In genomic region chr7:100400899-100401539, GRCm38 (mm10) we compare ENCODE assay signal across 24 mouse cellular contexts. TPM values are rescaled to one million over a fixed set of nuclear protein-coding genes. Genes with fewer than 3 reads are reported as not detected.
DNase-seq lines count a peak whose midpoint lies in the region; ATAC-seq and TF ChIP-seq lines count a peak whose summit lies in the region.
"Had no signal": no experiment of that assay in that cellular context is flagged by ENCODE, and none has a peak within 500 bp of the region (broad histone marks: within the 10 kb centered on the region; RNA-seq: fewer than 3 reads in every experiment).

No protein-coding gene starts in this region.

- DNase-seq in heart, adult 11 months, result peak; percentile 7
- DNase-seq in heart, postnatal 25 days (ENCODE audit: low spot score), result no peak
- peak; percentile 56 for DNase-seq in kidney, adult 9 months
- no peak for DNase-seq in kidney, adult 11 months
- DNase-seq in lung, adult 18-20 months, result no peak
- DNase-seq in heart, embryonic 10.5 days (ENCODE audit: low spot score), result no peak
- DNase-seq: adrenal gland, adult 8-10 months; adrenal gland, postnatal 25 days; cerebellum, adult 18-20 months; cerebellum, adult 9-10 months; cerebellum, postnatal 14 days; gastrocnemius, adult 2 months; gastrocnemius, postnatal 14 days; heart, adult 18-20 months; heart, postnatal 14 days had no signal

- H3K9ac ChIP-seq in intestine, embryonic 16.5 days (ENCODE audit: low read depth, low read length), result no peak overlapping the region
- H3K9ac ChIP-seq: forebrain, embryonic 13.5 days; heart, embryonic 13.5 days; hindbrain, embryonic 12.5 days; hindbrain, embryonic 15.5 days had no signal

- WGBS in intestine, embryonic 16.5 days, result 24% methylated on average over 4 of the region's 4 CpGs
- 24% methylated on average over 4 of the region's 4 CpGs for WGBS in small intestine, adult 2 months
- WGBS in heart, embryonic 10.5 days, result 64% methylated on average over 4 of the region's 4 CpGs

- no peak for TF ChIP-seq CTCF in small intestine, adult 2 months (IDR thresholded peaks at IDR 0.05; ENCODE audit: extremely low read depth, insufficient read length, insufficient replicate concordance, low read depth, low read length)

- no peak for TF ChIP-seq POLR2A in small intestine, adult 2 months (IDR thresholded peaks at IDR 0.05; ENCODE audit: low read depth, low read length)

- H3K4me2 ChIP-seq in intestine, embryonic 16.5 days (ENCODE audit: low read depth, low read length), result no peak overlapping the region
- H3K4me2 ChIP-seq: forebrain, embryonic 13.5 days; heart, embryonic 13.5 days; hindbrain, embryonic 12.5 days; hindbrain, embryonic 15.5 days had no signal

- H3K27me3 ChIP-seq in intestine, embryonic 16.5 days (replicated peaks; ENCODE audit: control insufficient read depth, insufficient read depth, low read length), result no peaks in the 10 kb centered on the region
- no peaks in the 10 kb centered on the region for H3K27me3 ChIP-seq in small intestine, adult 2 months (ENCODE audit: control insufficient read depth, insufficient read depth, low read length)
- no peaks in the 10 kb centered on the region for H3K27me3 ChIP-seq in heart, embryonic 10.5 days (ENCODE audit: insufficient read depth, poor library complexity, severe bottlenecking)
- H3K27me3 ChIP-seq: forebrain, embryonic 13.5 days; heart, embryonic 13.5 days; hindbrain, embryonic 12.5 days; hindbrain, embryonic 15.5 days had no signal

- ATAC-seq in intestine, embryonic 16.5 days, result peak; percentile 87
- ATAC-seq: activated CD4-positive, CD25-positive, alpha-beta regulatory T cell, adult 4 months; forebrain, embryonic 13.5 days; forebrain, embryonic 16.5 days had no signal

- intact Hi-C loops in heart, postnatal 25 days (cut with DNase I), result no loop called here

- no peaks in the 10 kb centered on the region for H3K36me3 ChIP-seq in intestine, embryonic 16.5 days (ENCODE audit: control insufficient read depth, insufficient read depth, low read length)
- peaks cover 17% of the 10 kb centered on the region for H3K36me3 ChIP-seq in small intestine, adult 2 months (ENCODE audit: control insufficient read depth, insufficient read depth, low read length)
- H3K36me3 ChIP-seq in heart, embryonic 10.5 days, result peaks cover 62% of the 10 kb centered on the region

- H3K4me3 ChIP-seq in intestine, embryonic 16.5 days (ENCODE audit: low read length), result no peak overlapping the region
- no peak overlapping the region for H3K4me3 ChIP-seq in small intestine, adult 2 months (ENCODE audit: low read depth, low read length)
- H3K4me3 ChIP-seq in heart, embryonic 10.5 days, result no peak overlapping the region
- H3K4me3 ChIP-seq: forebrain, embryonic 10.5 days; forebrain, embryonic 13.5 days; gastrocnemius, adult 2 months; heart, embryonic 13.5 days; hindbrain, embryonic 12.5 days; hindbrain, embryonic 15.5 days had no signal

- no peaks in the 10 kb centered on the region for H3K9me3 ChIP-seq in intestine, embryonic 16.5 days (ENCODE audit: control insufficient read depth, low read length)
- H3K9me3 ChIP-seq in heart, embryonic 10.5 days, result no peaks in the 10 kb centered on the region
- H3K9me3 ChIP-seq: forebrain, embryonic 10.5 days; forebrain, embryonic 13.5 days; heart, embryonic 13.5 days; hindbrain, embryonic 12.5 days; hindbrain, embryonic 15.5 days had no signal

- 0 out of 2 replicates have a peak overlapping the region, but pooled peaks have one; percentile 4 for H3K27ac ChIP-seq in intestine, embryonic 16.5 days (ENCODE audit: low read length)
- peak overlapping the region; percentile 57; the same call in 1 of the 2 replicates for H3K27ac ChIP-seq in small intestine, adult 2 months (ENCODE audit: insufficient read depth, low read depth, low read length)
- no peak overlapping the region for H3K27ac ChIP-seq in heart, embryonic 10.5 days
- H3K27ac ChIP-seq: forebrain, embryonic 10.5 days; forebrain, embryonic 13.5 days; gastrocnemius, adult 2 months; heart, embryonic 13.5 days; hindbrain, embryonic 12.5 days; hindbrain, embryonic 15.5 days had no signal

- H3K4me1 ChIP-seq in intestine, embryonic 16.5 days (ENCODE audit: control insufficient read depth, insufficient read depth, low read length), result no peaks in the 10 kb centered on the region
- H3K4me1 ChIP-seq in small intestine, adult 2 months (ENCODE audit: control insufficient read depth, insufficient read depth, insufficient read length, low read length), result peaks cover 3% of the 10 kb centered on the region
- peaks cover 8% of the 10 kb centered on the region; the same call in 1 of the 2 replicates for H3K4me1 ChIP-seq in heart, embryonic 10.5 days
- H3K4me1 ChIP-seq: forebrain, embryonic 10.5 days; hindbrain, embryonic 12.5 days; hindbrain, embryonic 15.5 days had no signal

RNA-seq across cellular contexts. Expression of gene Ppme1, which starts 28.9 kb away (rescaled TPM):
- 10 to 100 TPM; 38.3 to 43.4 TPM for total RNA-seq in heart, postnatal 25 days (2021)
- 47.0 and 52.4 TPM in 2 replicates for polyA plus RNA-seq in intestine, embryonic 16.5 days (2015; fragmentation: Nextera tagmentation; extraction: Ambion mirVana)
- polyA plus RNA-seq in small intestine, adult 2 months (2012; rRNA removed), result 35.1 and 45.8 TPM in 2 replicates
- polyA plus RNA-seq in heart, embryonic 10.5 days (2016; fragmentation: Nextera tagmentation; extraction: Ambion mirVana), result 68.2 and 74.8 TPM in 2 replicates

RNA-seq across cellular contexts. Expression of gene C2cd3, which starts 29.0 kb away (rescaled TPM):
- 1 to 10 TPM; 8.0 to 9.9 TPM for total RNA-seq in heart, postnatal 25 days (2021)
- polyA plus RNA-seq in intestine, embryonic 16.5 days (2015; fragmentation: Nextera tagmentation; extraction: Ambion mirVana), result 11.6 and 12.1 TPM in 2 replicates
- polyA plus RNA-seq in small intestine, adult 2 months (2012; rRNA removed), result 6.6 and 10.1 TPM in 2 replicates
- 20.1 and 22.9 TPM in 2 replicates for polyA plus RNA-seq in heart, embryonic 10.5 days (2016; fragmentation: Nextera tagmentation; extraction: Ambion mirVana)

Comparison
In these comparisons a context has a peak if more than half of its experiments do, and no peak if none do; other contexts are left out.
1. DNase-seq: peak in heart, adult 11 months (single experiment) and kidney, adult 9 months (single experiment); none in heart, postnatal 25 days (single experiment), kidney, adult 11 months (single experiment), lung, adult 18-20 months (0 of 2) and heart, embryonic 10.5 days (single experiment).